Mouse (Mus musculus) E14TG2a.4 (cell line): Measurements from ENCODE around the gene Olfr1385.
"Not testable (repeated sequence)": the region's sequence is repeated elsewhere in the genome, so short reads cannot be mapped to it uniquely, and the experiment has no call there.

Source experiments
- CTCF ChIP-seq: conservative IDR thresholded peaks from 2 replicates; pipeline ENCODE4 v1.5.1; 2014; ENCODE audit warnings: low read length
- NANOG ChIP-seq: IDR thresholded peaks from 2 replicates; pipeline ENCODE4 v1.6.1; 2014; ENCODE audit warnings: borderline replicate concordance, low read length, mixed read lengths

DNA sequence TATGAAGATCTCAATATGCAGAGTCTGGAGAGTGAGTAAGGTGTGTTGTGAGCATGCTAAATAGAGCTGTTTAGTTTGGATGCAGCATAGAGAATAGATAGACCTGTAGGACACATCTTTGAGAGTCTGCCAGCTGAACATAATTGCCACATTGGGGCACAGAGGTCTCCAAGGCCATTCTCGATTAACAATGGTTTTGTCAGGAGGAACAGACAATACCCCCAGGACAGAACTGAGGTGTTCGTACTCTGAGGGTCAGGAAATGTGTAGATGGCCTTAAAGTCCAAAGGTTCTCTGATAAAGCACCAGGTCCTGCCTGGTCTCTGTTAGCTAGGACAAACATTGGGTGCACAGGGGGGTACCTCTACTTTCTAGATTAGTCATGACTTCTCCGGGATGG, 24.1 kb upstream of the Olfr1385 start, which contains the start of gene Olfr1386:
- TF ChIP-seq CTCF, NANOG: not testable (repeated sequence)
